Mouse (Mus musculus): Measurements from ENCODE around the gene Slc16a1. TPM values are rescaled to one million over a fixed set of nuclear protein-coding genes. Genes with fewer than 3 reads are reported as not detected.
"Not testable (repeated sequence)": the region's sequence is repeated elsewhere in the genome, so short reads cannot be mapped to it uniquely, and the experiment has no call there.

Gene Slc16a1
- total RNA-seq, 2 experiments from 2014 or later: 71.6 to 74.2 TPM

DNA sequence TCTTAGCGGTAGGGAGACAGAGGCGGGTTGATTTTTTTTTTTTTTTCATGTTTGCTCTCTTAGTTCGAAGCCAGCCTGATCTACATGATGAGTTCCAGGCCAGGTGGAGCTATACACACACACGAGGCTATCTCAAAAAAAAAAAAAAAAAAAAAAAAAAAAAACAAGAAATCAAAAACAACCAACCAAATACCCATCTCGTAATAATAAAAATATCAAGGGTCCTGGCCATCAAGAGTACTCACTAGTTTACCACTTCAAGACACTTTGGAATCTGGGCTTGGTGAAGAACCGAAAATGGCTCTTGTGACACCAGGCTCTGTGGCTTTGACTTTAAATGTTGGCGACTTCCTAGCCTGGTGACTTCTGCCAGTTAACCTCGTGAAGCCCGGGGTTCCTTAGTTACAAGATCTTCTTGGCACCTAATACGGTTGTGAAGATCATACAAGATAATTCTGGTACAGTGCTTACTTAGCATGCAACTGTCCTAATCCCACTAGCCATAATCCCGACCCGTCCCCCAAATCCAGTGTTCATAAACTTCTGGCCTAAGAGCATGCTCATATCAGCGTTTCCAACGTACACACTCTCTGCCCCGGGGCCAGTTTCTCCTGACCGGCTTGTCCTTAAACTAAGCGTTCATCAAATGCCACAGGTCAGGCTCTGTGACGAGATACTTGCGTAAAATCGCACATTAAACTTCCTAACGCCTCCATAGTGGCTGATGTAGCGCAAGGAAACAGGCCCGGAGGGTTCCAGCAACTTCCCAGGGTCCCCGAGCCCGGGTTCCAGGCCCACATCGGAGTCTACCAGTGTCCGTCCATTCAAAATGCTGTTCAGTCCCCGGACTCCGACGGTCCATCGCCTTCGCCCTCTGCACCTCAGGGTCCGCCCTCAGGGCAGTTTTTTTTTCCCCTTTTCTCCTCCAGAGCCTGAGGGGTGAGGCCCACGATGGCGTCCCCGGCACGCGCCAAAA is 753 bp upstream of the Slc16a1 start:
- peak; percentile 22 to 59 for DNase-seq (ENCODE audit: low spot score in 2 of 2)

DNA sequence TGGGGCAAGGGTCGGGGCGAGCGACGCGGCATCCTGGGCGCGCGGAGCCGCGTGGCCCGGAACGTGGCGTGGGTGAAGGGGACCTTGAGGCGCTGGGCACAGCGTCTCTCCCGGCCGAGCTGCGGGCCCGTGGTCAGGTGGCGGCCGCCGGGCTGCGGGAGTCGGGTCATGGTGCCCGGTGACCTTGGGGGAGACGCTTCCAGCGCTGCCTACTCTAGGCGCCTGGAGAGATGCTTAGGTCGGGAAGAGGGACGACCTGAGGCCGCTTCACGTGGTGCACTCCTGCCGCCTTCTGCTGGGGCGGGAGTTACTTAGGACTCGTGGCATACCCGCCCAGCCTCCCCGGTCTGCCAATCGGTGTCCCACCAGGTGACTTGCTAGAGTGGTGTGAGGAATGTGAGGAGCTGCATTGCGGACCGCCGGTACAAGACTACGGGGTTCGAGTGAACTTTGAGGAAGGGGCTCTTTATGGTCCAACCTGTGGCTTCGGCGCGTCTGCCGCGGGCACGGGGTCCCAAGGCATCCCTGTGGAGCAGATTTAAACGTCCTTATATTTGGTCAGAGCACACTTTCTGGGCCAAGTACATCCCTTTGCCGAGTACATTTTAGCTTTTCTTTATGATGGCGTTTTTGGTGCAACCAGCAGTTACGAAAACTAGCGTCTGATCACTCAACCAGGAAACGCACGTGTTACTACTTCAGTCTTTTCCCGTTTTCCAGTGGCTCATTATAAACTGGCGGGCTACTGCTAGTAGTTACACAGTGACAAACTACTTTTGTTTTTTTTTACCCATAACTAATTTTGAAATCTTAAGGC is 672 bp downstream of the Slc16a1 start:
- DNase-seq (ENCODE audit: low spot score in 2 of 2): peak; percentile 32 to 37

DNA sequence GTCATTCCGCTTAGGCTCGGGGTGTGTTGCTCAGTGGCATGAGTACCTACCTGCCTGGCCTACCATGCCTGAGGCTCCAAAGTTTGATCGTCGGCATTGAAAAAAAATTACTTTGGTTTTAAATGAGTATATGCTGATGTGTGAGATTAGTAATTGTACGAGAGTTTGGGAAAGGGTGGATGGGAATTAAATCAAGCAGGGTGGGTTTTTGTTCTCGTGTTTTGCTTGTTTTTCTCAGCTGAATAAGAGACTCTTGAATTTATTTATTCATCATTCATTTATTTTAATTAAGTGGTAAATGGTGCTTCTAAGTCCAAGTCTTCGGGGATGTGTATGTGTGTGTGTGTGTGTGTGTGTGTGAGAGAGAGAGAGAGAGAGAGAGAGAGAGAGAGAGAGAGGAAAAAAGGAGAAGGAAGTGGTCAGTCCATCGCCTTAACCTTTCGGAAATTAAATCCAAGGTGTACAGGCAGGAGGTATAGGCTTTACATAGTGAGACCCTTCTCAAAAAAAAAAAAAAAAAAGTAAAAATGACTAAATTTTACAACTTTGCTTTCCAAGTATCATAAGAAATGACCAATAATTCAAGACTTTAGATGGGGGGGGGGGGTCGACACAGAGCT is 1.4 kb downstream of the Slc16a1 start:
- DNase-seq (ENCODE audit: low spot score in 2 of 2): no peak

DNA sequence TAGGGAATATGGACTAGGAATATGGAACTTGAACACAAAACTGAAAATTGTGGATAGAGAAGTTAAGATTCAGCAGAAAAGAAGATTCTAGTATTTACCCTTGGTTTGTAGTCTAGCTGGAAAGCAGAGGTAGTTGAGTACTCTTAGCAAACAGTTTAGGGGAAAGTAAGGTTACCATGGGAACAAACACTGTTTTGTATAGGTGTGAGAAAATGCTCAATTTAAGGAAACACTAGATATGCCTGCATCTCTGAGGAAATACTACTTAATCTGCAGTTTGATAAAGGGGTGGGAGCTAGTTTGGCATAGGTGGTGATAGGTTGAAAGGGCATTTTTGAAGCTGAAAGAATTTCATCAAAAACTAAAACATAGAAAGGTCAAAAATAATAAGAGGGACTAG is 2.4 kb downstream of the Slc16a1 start:
- no peak for DNase-seq (ENCODE audit: low spot score in 2 of 2)

DNA sequence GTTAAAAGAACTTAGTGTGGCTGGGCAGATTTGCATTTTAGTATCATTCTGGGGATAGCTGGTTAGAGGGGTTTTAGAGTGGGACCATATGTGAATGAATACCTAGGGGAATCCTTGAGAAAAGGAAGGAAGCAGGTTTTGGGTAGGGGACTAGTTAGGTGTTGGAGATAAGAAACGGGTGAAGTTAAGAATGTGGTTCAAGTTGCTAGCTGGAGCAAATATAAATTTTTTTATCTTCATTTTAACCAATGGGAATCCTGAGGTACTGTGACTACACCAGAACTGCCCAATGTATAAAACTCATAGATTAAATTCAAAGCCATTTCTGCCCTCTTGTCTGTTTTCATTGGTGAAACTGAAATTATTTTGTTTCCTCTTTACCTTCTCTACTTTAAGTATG is 2.8 kb downstream of the Slc16a1 start:
- DNase-seq (ENCODE audit: low spot score in 2 of 2): no peak

GRCm38 (mm10) chr3:104643113-104643512 is 4.6 kb downstream of the Slc16a1 start:
- no peak for DNase-seq (ENCODE audit: low spot score in 2 of 2)

DNA sequence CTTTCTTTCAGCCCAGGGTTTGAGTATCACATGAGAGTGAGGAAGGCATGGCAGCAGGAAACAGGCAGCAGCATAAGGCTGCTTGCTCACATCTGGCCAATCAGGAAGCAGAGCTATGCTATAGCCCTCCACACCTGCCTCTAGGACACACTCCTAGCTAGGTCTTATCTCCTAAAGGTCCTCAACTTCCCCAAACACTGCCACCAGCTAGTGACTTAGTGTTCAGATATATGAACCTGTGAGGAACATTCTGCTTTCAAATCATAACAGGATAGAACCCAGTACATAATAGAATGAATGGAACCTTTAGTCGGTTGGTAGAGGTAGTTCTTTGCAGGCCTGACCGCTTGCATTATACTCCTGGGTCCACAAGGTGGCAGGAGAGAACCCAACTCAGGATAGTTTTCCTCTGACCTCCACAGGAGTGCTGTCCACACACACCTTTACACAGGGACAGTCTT is 5.4 kb downstream of the Slc16a1 start:
- DNase-seq (ENCODE audit: low spot score in 2 of 2): peak; percentile 35 to 49

- no peak for DNase-seq (ENCODE audit: low spot score in 2 of 2)
Observed at GRCm38 (mm10) chr3:104644371-104644770, 5.9 kb downstream of the Slc16a1 start.

GRCm38 (mm10) chr3:104654219-104654618 is 15.8 kb downstream of the Slc16a1 start:
- DNase-seq (ENCODE audit: low spot score in 2 of 2): no peak

DNA sequence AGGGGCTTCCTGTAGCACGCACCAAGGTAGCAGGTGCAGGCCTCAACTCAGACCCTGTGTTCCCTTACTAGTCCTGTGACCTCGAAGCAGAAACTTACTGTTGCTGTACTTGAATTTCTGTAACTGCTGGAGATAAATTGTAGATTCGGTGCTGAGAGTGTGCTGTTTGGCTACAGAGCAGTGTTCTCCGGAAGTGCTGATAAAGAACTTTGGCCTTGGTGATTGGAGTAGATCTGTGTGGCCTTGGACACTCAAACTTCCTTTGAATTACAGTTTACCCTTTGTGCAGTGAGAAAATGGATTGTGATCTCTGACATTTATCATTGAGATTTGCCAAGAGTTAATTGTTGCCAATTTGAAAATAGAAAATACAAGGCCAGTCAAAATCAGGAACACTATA is 16.5 kb downstream of the Slc16a1 start:
- no peak for DNase-seq (ENCODE audit: low spot score in 2 of 2)

- DNase-seq (ENCODE audit: low spot score in 2 of 2): no peak
Observed at GRCm38 (mm10) chr3:104658706-104659105, 20.2 kb downstream of the Slc16a1 start.

GRCm38 (mm10) chr3:104659758-104660157 is 21.3 kb downstream of the Slc16a1 start:
- DNase-seq (ENCODE audit: low spot score in 2 of 2): no peak

DNA sequence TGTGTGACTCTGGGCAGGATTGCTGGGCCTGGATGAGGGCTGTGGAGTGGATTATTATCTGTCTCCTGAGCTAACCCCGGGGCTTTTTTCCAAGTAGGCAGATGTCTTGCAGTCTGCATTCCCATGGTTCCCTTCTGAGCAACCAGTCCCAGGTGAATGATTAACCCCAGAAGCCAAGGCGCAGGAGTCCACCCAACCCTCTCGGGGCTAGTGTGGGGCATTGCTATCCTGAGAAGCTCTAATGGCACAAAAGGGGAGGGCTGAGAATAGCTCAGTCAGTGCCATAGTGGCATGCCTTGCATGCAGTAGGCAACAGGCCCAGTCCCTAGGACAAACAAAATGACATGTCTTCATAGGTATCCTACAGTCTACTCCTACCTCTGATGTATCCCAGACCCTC is 22.1 kb downstream of the Slc16a1 start:
- no peak for DNase-seq (ENCODE audit: low spot score in 2 of 2)

GRCm38 (mm10) chr3:104662007-104662406 is 23.5 kb downstream of the Slc16a1 start:
- no peak for DNase-seq (ENCODE audit: low spot score in 2 of 2)

DNA sequence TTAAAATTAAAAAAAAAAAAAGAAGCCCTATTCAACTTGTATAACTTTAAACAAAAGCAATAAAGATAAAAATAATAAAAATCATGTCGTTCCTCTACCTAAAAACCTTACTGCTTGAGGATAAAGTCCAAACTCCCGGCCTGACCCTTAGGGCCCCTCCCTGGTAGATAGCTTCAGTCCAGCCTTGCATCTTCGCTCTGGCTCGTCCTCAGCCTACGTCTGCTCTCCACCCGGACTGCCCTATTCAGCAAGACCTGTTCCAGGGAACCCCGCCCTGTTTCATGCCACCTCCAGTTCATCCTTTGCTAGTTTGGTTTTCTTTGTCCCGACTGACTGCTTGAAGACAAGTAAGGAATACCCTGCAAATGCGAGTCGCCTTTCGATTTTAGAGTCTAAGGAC is 24.5 kb downstream of the Slc16a1 start:
- DNase-seq (ENCODE audit: low spot score in 2 of 2): no peak

DNA sequence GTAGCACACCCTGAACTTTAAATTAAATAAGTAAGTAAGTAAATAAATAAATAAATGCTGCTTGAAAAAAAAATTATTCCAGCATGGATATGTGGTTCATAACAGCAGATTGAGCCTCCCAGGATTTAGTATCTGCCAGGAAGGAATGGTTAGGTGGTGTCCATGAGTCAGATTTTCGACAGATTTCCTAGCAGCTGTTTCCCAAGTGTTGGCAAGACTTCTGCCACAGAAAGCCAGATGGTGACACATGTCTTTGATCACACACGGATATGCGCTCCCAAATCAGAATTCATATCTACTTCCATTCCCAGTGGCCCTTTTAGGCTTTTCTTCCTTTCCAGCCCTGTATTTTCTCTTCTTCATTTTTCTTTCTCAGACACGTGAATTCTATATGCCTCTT is 28.5 kb downstream of the Slc16a1 start:
- DNase-seq (ENCODE audit: low spot score in 2 of 2): peak; percentile 74 to 86

- no peak for DNase-seq (ENCODE audit: low spot score in 2 of 2)
Observed at GRCm38 (mm10) chr3:104667451-104667850, 29.0 kb downstream of the Slc16a1 start.

DNA sequence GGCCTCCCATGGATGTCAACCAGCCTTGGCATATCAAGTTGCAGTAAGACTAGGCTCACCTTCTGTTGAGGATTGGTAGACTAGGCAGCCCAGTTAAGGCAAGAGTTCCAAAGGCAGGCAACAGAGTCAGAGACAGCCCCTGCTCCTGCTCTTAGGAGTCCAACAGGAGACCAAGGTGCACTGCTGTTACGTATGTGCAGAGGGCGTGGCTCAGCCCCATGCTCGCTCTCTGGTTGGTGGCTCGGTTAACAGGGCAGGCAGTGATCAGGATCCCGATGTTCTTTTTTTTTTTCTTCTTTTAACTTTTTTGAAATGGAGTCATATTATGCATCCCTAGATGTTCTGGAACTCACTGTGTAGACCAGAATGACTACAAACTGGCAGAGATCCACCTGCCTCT is 30.5 kb downstream of the Slc16a1 start:
- no peak for DNase-seq (ENCODE audit: low spot score in 2 of 2)

- no peak for DNase-seq (ENCODE audit: low spot score in 2 of 2)
Observed at GRCm38 (mm10) chr3:104669856-104670182, 31.4 kb downstream of the Slc16a1 start.

- not testable (repeated sequence) for DNase-seq (ENCODE audit: low spot score in 2 of 2)
Observed at GRCm38 (mm10) chr3:104670183-104671020, 31.9 kb downstream of the Slc16a1 start.

DNA sequence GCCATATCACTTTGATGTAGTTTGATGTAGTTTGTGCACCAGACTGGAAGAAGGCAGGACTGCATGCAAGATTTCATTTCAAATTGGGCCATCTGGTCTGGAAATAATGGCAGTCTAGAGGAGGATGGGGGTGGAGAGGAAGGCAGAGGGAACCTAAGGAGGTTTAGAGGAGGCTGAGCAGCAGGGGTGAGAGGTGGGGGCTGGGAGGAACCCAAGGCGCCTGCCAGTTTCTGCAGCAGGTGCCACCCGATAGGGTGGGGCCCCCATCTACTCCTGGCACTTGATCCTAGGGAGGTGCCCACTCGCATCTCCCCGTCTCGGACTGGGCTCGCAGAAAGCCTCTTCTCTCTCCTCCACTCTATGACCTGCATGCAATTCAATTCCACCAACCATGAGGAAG is 33.1 kb downstream of the Slc16a1 start:
- DNase-seq (ENCODE audit: low spot score in 2 of 2): no peak
